Mouse (Mus musculus) thymus, adult 2 months (tissue): ENCODE data around the gene Krt18.

Source experiments
- CTCF ChIP-seq: fragments of 200-500 bp; IDR thresholded peaks from 2 replicates; pipeline ENCODE4 v1.5.1; 2012; ENCODE audit warnings: mild to moderate bottlenecking, control low read depth, low read length, moderate library complexity, borderline replicate concordance; ENCODE audit not compliant: control insufficient read depth, poor library complexity, insufficient read depth; ENCODE audit errors: extremely low read depth
- POLR2A ChIP-seq: fragments of 200-500 bp; IDR thresholded peaks from 2 replicates; pipeline ENCODE4 v1.6.1; 2012; ENCODE audit warnings: mild to moderate bottlenecking, low read length, control low read depth, moderate library complexity; ENCODE audit not compliant: control insufficient read depth, poor library complexity, insufficient read depth; ENCODE audit errors: extremely low read depth

- TF ChIP-seq CTCF (peak; percentile 99), POLR2A (no peak)
Observed at GRCm38 (mm10) chr15:102065661-102066325, 37.8 kb downstream of the Krt18 start.
